Mouse (Mus musculus) heart, postnatal 0 days (tissue): Measurements from ENCODE around the gene Pqlc3.

Experiments
- CTCF ChIP-seq: IDR thresholded peaks from 2 replicates; pipeline ENCODE4 v1.5.1; 2016; ENCODE audit warnings: antibody characterized with exemption, control low read depth, low read depth
- EP300 ChIP-seq: IDR thresholded peaks from 2 replicates; pipeline ENCODE4 v1.6.1; 2016; ENCODE audit warnings: antibody characterized with exemption, low read depth

- TF ChIP-seq CTCF (no peak), EP300 (no peak)
These were observed 9.3 kb upstream of the Pqlc3 start for GRCm38 (mm10) chr12:17009466-17009865.
